Mouse (Mus musculus) liver, postnatal 0 days (tissue): ENCODE measurements around the gene Syngap1.

ENCODE experiments used
- CTCF ChIP-seq: sonication (generic); IDR thresholded peaks from 2 replicates; pipeline ENCODE4 v1.5.1; 2016; ENCODE audit warnings: antibody characterized with exemption, low read depth
- EP300 ChIP-seq: IDR thresholded peaks from 2 replicates; pipeline ENCODE4 v1.6.1; 2016; ENCODE audit warnings: antibody characterized with exemption, low read depth, mild to moderate bottlenecking

GRCm38 (mm10) chr17:26985503-26986179 is 44.6 kb downstream of the Syngap1 start:
- no peak for TF ChIP-seq CTCF
- peak; percentile 9; the same call in 1 of the 2 replicates for TF ChIP-seq EP300
